Mouse (Mus musculus) midbrain, embryonic 11.5 days (tissue): ENCODE results near the gene Kcns1. TPM values are rescaled to one million over a fixed set of nuclear protein-coding genes. Genes with fewer than 3 reads are reported as not detected.

Source experiments
- ATAC-seq: fragments of 200-750 bp; cut with Nextera tagmentation; 2 replicates; pipeline ENCODE4 v1.8.0; 2017; ENCODE audit warnings: moderate TSS enrichment, moderate library complexity; ENCODE audit not compliant: low FRiP score
- DNase-seq: peaks from one replicate; pipeline ENCODE4 v3.0.0; 2015; ENCODE audit warnings: low spot score; ENCODE audit errors: missing footprints
- H3K27ac ChIP-seq: fragments of 300-500 bp; sonication (generic); 2 replicates; pipeline ENCODE4 v1.5.1; 2014; ENCODE audit warnings: low read depth, low read length
- H3K27me3 ChIP-seq: fragments of 300-500 bp; sonication (generic); 2 replicates; pipeline ENCODE4 v1.6.1; 2014; ENCODE audit warnings: mild to moderate bottlenecking, low read length, moderate library complexity, mixed read lengths; ENCODE audit not compliant: control insufficient read depth, insufficient read depth
- H3K36me3 ChIP-seq: fragments of 300-500 bp; sonication (generic); 2 replicates; pipeline ENCODE4 v1.6.1; 2014; ENCODE audit warnings: mild to moderate bottlenecking, low read length, moderate library complexity, mixed read lengths; ENCODE audit not compliant: control insufficient read depth, insufficient read depth
- H3K4me1 ChIP-seq: fragments of 300-500 bp; sonication (generic); 2 replicates; pipeline ENCODE4 v1.6.1; 2014; ENCODE audit warnings: low read length; ENCODE audit not compliant: control insufficient read depth, insufficient read depth
- H3K4me2 ChIP-seq: fragments of 300-500 bp; sonication (generic); 2 replicates; pipeline ENCODE4 v1.6.1; 2014; ENCODE audit warnings: mild to moderate bottlenecking, moderate library complexity
- H3K4me3 ChIP-seq: fragments of 300-500 bp; sonication (generic); 2 replicates; pipeline ENCODE4 v1.5.1; 2014; ENCODE audit warnings: low read depth, low read length
- H3K9ac ChIP-seq: fragments of 300-500 bp; sonication (generic); 2 replicates; pipeline ENCODE4 v1.6.1; 2014; ENCODE audit warnings: low read length
- H3K9me3 ChIP-seq: fragments of 300-500 bp; sonication (generic); 2 replicates; pipeline ENCODE4 v1.6.1; 2016; ENCODE audit warnings: low read length; ENCODE audit not compliant: control insufficient read depth
- WGBS: fragments of 180-500 bp; shearing (Covaris S2); extraction: QIAGEN DNeasy Blood & Tissue Kit; methylation state at CpG from one replicate; pipeline ENCODE4 v1.1.7; 2014; 5-methylcytosine and 5-hydroxymethylcytosine counted together
- polyA plus RNA-seq: library from polyadenylated mRNA; unstranded; fragments of >200 nt; fragmentation: Nextera tagmentation; extraction: Ambion mirVana; gene quantifications from 2 replicates; pipeline ENCODE4 v1.2.1, GENCODE M21; 2014

The Kcns1 gene
- polyA plus RNA-seq, 1 experiment from 2014 or later: 0.07 TPM

DNA sequence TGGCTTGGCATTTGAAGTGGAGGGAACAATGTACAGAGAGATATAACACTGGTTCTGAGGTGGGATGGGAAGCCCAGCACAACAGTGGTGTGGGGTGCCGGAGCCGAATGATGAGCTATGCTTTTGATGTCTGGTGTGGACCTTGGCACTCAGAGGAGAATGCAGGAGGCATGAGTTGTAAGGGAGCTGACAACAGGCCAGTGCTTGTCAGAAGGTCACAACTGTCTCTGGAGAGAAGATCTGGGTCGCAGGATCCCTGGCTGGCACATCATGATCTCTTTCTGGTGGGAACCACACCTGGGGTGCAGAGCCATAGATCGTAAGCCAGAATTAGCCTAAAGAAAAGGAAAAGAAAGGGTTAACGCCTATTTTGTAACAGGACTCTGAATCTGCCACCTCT, 6.9 kb upstream of the Kcns1 start:
- 88% methylated on average over 5 of the region's 5 CpGs for WGBS
- Histone ChIP-seq H3K4me3 (no peak overlapping the region), H3K4me2 (no peak overlapping the region), H3K36me3 (no peaks in the 10 kb centered on the region), H3K27ac (no peak overlapping the region), H3K9me3 (no peaks in the 10 kb centered on the region), H3K27me3 (no peaks in the 10 kb centered on the region), H3K9ac (no peak overlapping the region), H3K4me1 (no peaks in the 10 kb centered on the region)
- DNase-seq: no peak
- ATAC-seq: no peak

- H3K36me3 ChIP-seq: no peaks in the 10 kb centered on the region
- DNase-seq (no peak), ATAC-seq (no peak)
- peaks cover 3% of the 10 kb centered on the region for H3K4me1 ChIP-seq
- no peak overlapping the region for H3K4me3 ChIP-seq
- WGBS: 76% methylated on average over 3 of the region's 3 CpGs
- H3K9me3 ChIP-seq: no peaks in the 10 kb centered on the region
- H3K27me3 ChIP-seq: peaks cover 11% of the 10 kb centered on the region
- no peak overlapping the region for H3K9ac ChIP-seq
- H3K27ac ChIP-seq: no peak overlapping the region
- no peak overlapping the region for H3K4me2 ChIP-seq
Measured at GRCm38 (mm10) chr2:164175850-164176249, 4.9 kb upstream of the Kcns1 start.

GRCm38 (mm10) chr2:164174649-164175395, 3.9 kb upstream of the Kcns1 start:
- no peaks in the 10 kb centered on the region for H3K36me3 ChIP-seq
- H3K4me3 ChIP-seq: no peak overlapping the region
- H3K27me3 ChIP-seq: peaks cover 21% of the 10 kb centered on the region

GRCm38 (mm10) chr2:164173394-164173793, 2.5 kb upstream of the Kcns1 start:
- H3K9me3 ChIP-seq: no peaks in the 10 kb centered on the region
- no peak overlapping the region for H3K27ac ChIP-seq
- WGBS: 77% methylated on average over 3 of the region's 3 CpGs
- no peak overlapping the region for H3K4me2 ChIP-seq
- H3K27me3 ChIP-seq: peaks cover 36% of the 10 kb centered on the region
- peaks cover 12% of the 10 kb centered on the region for H3K4me1 ChIP-seq
- no peak overlapping the region for H3K4me3 ChIP-seq
- DNase-seq: no peak
- no peaks in the 10 kb centered on the region for H3K36me3 ChIP-seq
- no peak overlapping the region for H3K9ac ChIP-seq
- ATAC-seq: no peak

More at GRCm38 (mm10) chr2:164174649-164175395, 3.9 kb upstream of the Kcns1 start:
- no peaks in the 10 kb centered on the region for H3K9me3 ChIP-seq
- no peak overlapping the region for H3K4me2 ChIP-seq
- peaks cover 8% of the 10 kb centered on the region for H3K4me1 ChIP-seq
- DNase-seq (no peak), ATAC-seq (no peak)
- WGBS: 79% methylated on average over 8 of the region's 8 CpGs
- H3K9ac ChIP-seq: no peak overlapping the region
- H3K27ac ChIP-seq: no peak overlapping the region

GRCm38 (mm10) chr2:164170326-164170725, 587 bp downstream of the Kcns1 start:
- 2% methylated on average over 11 of the region's 11 CpGs for WGBS
- H3K27me3 ChIP-seq: peaks cover 55% of the 10 kb centered on the region
- H3K4me2 ChIP-seq: peak overlapping the region; percentile 59
- H3K9me3 ChIP-seq: no peaks in the 10 kb centered on the region
- peak overlapping the region; percentile 32 for H3K4me3 ChIP-seq
- H3K36me3 ChIP-seq: no peaks in the 10 kb centered on the region
- H3K27ac ChIP-seq: no peak overlapping the region
- DNase-seq: peak; percentile 92
- peaks cover 14% of the 10 kb centered on the region for H3K4me1 ChIP-seq
- peak overlapping the region; percentile 26; the same call in 1 of the 2 replicates for H3K9ac ChIP-seq
- 0 out of 2 replicates have a peak, but pooled peaks have one; percentile 60 for ATAC-seq

DNA sequence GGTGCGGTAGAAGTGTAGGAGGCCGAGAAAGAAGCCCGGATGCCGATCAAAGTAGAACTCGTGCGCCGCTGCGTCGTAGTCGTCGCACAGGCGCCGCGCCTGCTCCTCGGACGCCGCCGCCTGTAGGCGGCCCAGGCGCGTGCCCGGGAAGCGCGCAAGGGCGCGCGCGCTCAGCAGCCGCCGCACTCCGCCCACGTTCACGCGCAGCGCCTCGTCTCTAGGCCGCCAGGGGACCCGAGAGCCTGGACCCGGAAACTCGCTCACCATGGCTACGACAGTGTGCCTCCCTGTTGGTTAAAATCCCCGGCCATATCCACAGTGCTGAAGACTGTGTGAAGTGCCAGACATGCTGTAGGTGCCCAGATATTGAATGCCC, 2.4 kb downstream of the Kcns1 start:
- WGBS: 11% methylated on average over 42 of the region's 42 CpGs
- Histone ChIP-seq H3K9ac (no peak overlapping the region), H3K4me2 (peak overlapping the region; percentile 42), H3K9me3 (no peaks in the 10 kb centered on the region), H3K27me3 (peaks cover 55% of the 10 kb centered on the region), H3K27ac (no peak overlapping the region), H3K36me3 (no peaks in the 10 kb centered on the region), H3K4me3 (peak overlapping the region; percentile 23), H3K4me1 (peaks cover 14% of the 10 kb centered on the region)
- peak; percentile 94 for DNase-seq
- ATAC-seq: peak; percentile 47; the same call in 1 of the 2 replicates

DNA sequence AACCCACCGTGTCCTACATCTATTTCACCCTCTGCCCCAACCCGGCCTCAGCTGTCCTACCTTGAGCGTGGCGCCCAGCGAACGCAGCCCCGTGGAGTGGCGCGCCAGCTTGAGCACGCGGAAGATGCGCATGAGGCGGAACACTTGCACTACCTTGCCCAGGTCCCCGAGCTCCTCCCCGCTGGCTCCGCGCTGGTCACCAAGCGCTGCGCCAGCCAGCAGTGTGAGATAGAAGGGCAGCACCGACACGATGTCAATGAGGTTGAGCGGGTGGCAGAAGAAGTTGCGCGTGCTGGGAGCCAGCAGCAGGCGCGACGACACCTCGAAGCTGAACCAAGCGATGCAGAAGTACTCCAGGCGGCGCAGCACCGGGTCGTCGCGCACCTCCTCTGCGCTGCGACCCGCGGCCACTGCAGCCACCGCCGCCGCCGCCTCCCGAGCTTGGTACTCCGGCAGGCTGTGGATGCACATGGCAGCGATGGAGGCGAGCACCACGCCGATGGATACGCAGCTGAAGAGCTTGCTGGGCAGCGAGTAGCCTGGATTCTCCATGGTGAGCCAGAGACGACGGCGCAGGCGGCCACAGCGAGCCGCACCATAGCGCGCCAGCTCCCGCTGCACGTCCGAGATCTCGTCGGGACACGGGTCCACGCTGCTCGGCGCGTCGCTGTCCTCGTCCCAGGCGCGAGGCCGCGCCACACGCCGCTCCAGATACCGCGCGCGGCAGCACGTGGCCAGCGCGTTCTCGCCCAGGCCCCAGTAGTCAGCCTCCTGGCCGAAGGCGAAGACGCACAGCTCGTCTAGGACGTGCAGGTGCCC, 3.0 kb downstream of the Kcns1 start:
- no peak overlapping the region for H3K27ac ChIP-seq
- peaks cover 55% of the 10 kb centered on the region for H3K27me3 ChIP-seq
- H3K9me3 ChIP-seq: no peaks in the 10 kb centered on the region
- WGBS: 12% methylated on average over 90 of the region's 90 CpGs
- H3K9ac ChIP-seq: no peak overlapping the region
- no peaks in the 10 kb centered on the region for H3K36me3 ChIP-seq
- H3K4me2 ChIP-seq: peak overlapping the region; percentile 42
- peak; percentile 19; the same call in 1 of the 2 replicates for ATAC-seq
- peaks cover 14% of the 10 kb centered on the region for H3K4me1 ChIP-seq
- DNase-seq: peak; percentile 87
- peak overlapping the region; percentile 23 for H3K4me3 ChIP-seq

DNA sequence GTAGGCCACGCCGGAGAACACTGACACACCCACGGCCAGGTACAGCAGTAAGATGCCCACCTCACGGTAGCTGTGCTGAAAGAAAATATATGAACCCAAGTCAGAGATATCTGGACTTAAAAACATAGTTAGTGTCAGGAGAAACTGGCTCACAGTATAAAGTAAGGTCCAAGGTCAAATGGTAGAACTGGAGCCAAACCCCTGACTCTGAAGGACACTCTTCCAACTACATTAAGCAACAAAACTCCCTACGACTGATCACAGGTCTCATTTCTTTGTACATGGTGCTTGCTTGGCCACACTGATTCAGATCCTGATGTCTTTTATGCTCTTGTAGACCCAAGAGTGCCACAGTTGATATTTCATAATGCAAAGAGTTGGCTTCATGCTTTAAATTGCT, 6.0 kb downstream of the Kcns1 start:
- no peak overlapping the region for H3K4me3 ChIP-seq
- no peaks in the 10 kb centered on the region for H3K36me3 ChIP-seq
- ATAC-seq (no peak), DNase-seq (no peak)
- peaks cover 35% of the 10 kb centered on the region for H3K27me3 ChIP-seq
- peaks cover 6% of the 10 kb centered on the region; the same call in 1 of the 2 replicates for H3K4me1 ChIP-seq
- H3K9ac ChIP-seq: no peak overlapping the region
- 89% methylated on average over 5 of the region's 5 CpGs for WGBS
- H3K9me3 ChIP-seq: no peaks in the 10 kb centered on the region
- H3K4me2 ChIP-seq: no peak overlapping the region
- H3K27ac ChIP-seq: no peak overlapping the region

- Histone ChIP-seq H3K36me3 (no peaks in the 10 kb centered on the region), H3K9ac (no peak overlapping the region), H3K27me3 (peaks cover 2% of the 10 kb centered on the region; the same call in 1 of the 2 replicates), H3K27ac (no peak overlapping the region), H3K4me2 (no peak overlapping the region), H3K4me1 (no peaks in the 10 kb centered on the region), H3K4me3 (no peak overlapping the region), H3K9me3 (no peaks in the 10 kb centered on the region)
- ATAC-seq (no peak), DNase-seq (peak; percentile 68)
- 84% methylated on average over 11 of the region's 11 CpGs for WGBS
Measured at GRCm38 (mm10) chr2:164161515-164162055, 9.3 kb downstream of the Kcns1 start.
